Mouse (Mus musculus) adrenal gland, postnatal 14 days (tissue): ENCODE measurements around the gene Prdm15. TPM values are rescaled to one million over a fixed set of nuclear protein-coding genes. Genes with fewer than 3 reads are reported as not detected.

Source experiments
- DNase-seq: peaks from one replicate; pipeline ENCODE4 v3.0.0; 2021; ENCODE audit warnings: mixed read lengths
- long read RNA-seq, 2 experiments: library from polyadenylated mRNA; stranded (forward); transcript quantifications; one replicate each; pipeline ENCODE4 v2.0.0; 2021
- total RNA-seq: library from RNA; stranded (reverse); gene quantifications from 2 replicates; pipeline ENCODE4 v1.2.3, GENCODE M21; 2021

The Prdm15 gene
- total RNA-seq, result 9.7 and 11.5 TPM in 2 replicates
- long read RNA-seq, experiment 1, partial matches to known transcripts, result 0 of 2 reads
- long read RNA-seq, experiment 1, other reads (novel, unspliced or antisense), result 2 of 2 reads
- long read RNA-seq, experiment 2, partial matches to known transcripts, result 0 of 1 reads
- long read RNA-seq, experiment 2, other reads (novel, unspliced or antisense), result 1 of 1 reads

GRCm38 (mm10) chr16:97851741-97852319 is at the start of gene Prdm15:
Gene Prdm15 (minus strand): TSS chr16:97851850.
- DNase-seq, result peak; percentile 93

- DNase-seq, result peak; percentile 72
Measured at GRCm38 (mm10) chr16:97897346-97898024, 45.8 kb upstream of the Prdm15 start.

DNA sequence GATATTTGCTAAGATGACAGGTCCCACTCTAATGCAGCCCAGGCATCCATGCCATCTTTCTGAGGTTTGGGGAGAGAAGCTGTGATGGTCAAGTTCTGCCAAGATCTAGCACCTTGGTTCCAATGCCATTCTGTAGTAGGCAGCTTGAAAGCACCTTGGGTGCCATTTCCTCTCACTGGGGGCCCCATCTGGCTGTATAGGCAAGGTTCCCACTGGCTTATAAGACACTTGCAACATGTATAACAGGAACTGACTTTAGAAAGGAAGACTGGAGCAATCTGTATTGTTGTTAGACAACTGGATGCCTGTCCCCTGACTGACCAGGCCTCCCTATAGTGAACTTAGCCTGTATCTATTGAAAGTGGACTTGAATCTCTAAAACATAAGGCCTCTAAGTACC is 36.1 kb upstream of the Prdm15 start:
- no peak for DNase-seq

GRCm38 (mm10) chr16:97883696-97884095 is 32.0 kb upstream of the Prdm15 start:
- no peak for DNase-seq

DNA sequence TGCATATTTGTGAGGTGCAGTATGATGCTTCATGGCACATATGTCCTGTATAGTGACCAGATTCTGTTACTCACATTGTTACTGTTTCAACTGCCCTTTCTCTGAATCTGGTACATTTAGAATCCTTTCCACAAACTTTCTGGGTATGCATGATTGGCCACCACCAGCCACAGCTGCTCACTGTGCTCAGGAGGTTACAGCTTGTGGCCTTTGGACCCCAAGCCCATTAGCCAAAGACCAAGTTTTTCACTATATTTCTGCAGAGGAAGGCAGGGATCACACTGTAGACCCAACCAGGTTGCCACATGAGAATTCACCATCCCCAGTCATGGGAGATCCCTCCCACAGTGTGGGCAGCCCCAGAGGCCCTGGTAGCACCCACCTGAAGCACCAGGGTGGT is 31.2 kb upstream of the Prdm15 start:
- no peak for DNase-seq

DNA sequence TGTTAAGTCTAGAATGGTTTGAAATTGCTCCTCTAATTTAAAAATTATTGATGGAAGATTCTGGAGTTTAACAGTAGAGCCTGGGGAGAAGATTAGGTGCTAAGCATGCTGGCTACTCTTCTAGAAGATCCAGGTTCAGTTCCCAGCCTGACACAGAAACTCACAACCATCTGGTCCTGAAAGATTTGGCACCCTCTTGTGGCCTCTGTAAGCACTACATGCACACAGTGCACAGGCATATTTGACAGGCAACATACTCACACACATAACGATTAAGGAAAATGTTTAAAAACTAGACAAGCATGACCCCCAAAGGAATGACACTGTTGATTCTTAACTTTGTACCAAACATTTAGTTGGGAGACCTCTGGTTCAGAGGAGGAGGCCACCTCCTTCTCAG is 27.5 kb upstream of the Prdm15 start:
- peak; percentile 65 for DNase-seq

GRCm38 (mm10) chr16:97877502-97877901 is 25.9 kb upstream of the Prdm15 start:
- DNase-seq, result no peak

GRCm38 (mm10) chr16:97875101-97875500 is 23.5 kb upstream of the Prdm15 start:
- no peak for DNase-seq

GRCm38 (mm10) chr16:97874376-97874775 is 22.7 kb upstream of the Prdm15 start:
- DNase-seq, result no peak

DNA sequence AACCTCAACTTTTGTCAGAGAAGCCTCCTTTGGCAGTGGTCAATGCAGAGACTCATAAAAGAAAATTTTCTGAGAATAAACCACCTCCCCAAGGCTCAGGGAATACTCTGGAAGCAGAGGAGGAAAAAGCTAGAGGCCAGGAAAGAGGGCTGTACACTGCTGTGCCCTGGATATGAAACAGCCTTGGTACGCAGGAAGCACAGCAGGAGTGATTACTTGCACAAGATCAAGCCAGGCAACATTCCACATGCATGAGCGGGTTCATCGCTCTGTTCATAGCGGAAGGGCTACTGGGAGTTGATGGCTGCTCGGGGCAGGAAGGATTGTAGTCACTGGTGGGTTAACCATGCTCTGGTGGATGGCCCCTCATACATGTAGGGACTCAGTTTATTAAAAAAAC is 21.0 kb upstream of the Prdm15 start:
- DNase-seq, result no peak

DNA sequence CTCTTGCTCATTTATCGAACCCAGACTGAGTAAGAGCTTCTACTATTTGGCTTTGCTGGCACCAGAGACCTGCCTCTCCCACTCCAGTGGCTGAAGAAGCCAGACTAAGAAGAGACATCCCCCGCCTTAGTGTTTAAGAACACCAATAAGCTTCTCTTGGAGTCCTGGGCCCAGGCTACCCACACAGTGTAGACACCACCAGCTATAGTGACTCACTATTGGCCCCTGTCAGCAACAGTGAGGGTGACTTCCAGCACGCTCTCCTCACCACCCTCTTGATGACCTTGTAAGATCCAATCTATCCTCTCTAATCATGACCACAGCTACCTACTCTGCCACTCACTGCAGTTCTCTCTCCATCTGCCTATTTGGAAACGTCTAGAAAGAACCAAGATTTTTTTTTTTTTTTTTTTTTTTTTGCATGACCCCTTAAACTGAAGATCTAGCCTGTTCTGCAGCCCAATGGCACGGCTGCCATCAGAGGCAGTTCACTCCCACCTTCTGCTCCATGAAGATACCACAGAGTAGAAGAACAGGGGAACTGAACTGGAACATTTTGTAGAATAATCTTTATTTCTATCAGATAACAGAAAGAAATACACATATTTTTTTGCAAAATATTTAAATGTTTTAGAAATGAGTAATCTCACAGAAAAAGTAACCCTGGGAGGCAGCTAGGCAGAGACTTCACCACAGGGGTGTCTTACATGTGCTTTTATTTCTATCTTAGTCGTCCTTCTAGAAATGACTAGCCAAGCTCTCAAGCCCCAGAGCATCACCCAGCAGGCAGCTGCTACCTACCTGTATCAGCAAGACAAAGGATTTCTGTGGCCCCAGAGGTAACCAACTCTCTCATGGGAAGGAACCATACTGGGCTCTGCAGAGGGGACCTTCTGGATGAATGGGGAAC is 17.8 kb upstream of the Prdm15 start:
- no peak for DNase-seq

DNA sequence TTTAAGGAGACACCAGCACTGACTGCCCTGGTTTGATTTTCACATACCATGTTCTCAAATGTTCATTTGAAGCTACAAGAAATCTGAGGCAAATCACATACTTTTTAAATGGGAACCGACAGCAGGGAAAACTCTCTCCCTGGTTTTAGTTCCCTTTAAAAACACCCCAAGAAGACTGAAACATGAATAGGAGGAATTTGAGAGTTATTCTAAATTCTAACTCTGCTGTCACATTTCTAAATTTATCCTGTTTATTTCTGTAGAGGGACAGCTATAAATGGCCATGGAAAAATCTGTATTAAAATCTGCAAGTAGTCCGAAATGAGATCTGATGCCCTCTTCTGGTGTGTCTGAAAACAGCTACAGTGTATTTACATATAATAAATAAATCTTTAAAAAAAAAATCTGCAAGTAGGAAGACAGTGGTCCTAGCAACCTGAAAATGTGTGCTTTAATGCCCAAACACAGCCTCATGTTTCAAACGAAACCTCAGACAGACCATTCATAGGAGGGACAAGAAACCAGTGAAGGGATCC is 12.3 kb upstream of the Prdm15 start:
- DNase-seq, result no peak

GRCm38 (mm10) chr16:97856050-97856449 is 4.4 kb upstream of the Prdm15 start:
- DNase-seq, result no peak

GRCm38 (mm10) chr16:97851061-97851740 is 449 bp downstream of the Prdm15 start:
- DNase-seq, result peak; percentile 95

- DNase-seq, result no peak
Measured at GRCm38 (mm10) chr16:97850667-97851060, 986 bp downstream of the Prdm15 start.

DNA sequence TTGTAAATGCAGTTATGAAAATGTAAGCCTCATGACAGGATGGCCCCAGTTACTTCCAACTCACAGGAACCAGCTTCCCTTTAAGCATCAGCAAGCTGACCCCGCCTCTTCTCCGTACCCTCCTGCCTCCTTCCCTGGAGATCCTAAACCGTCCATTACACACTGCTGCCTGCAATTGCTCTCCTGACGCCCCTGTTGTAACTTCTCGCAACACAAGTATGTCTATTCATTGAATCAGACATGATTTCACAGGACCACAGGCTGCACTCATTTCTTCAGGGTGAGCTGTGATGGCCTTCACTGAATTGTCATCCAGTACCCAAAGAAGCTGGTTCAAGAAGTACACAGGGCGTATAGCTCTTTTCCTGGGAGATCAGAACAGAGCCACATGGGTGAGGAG is 2.8 kb downstream of the Prdm15 start:
- no peak for DNase-seq

GRCm38 (mm10) chr16:97844967-97845937 is 6.4 kb downstream of the Prdm15 start:
- DNase-seq, result peak; percentile 61

- no peak for DNase-seq
Measured at GRCm38 (mm10) chr16:97832154-97832553, 19.5 kb downstream of the Prdm15 start.

DNA sequence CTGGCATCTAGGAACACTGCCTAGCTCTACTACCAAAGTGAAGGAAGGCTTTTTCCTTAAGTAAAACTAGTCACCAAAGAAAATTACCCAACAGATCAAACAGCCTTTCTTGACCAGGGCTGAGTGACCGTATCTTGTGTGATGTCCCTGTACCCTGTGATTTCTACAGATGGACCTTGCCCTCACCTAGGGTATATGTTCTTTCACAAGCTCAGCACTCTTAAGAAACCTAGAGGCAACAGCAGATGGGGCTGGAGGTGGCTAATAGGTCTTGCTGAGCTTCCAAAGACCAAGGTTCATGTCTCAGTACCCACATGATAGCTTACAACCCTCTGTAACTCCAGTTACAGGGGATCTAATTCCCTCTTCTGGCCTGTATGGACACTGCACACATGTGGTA is 23.4 kb downstream of the Prdm15 start:
- no peak for DNase-seq

DNA sequence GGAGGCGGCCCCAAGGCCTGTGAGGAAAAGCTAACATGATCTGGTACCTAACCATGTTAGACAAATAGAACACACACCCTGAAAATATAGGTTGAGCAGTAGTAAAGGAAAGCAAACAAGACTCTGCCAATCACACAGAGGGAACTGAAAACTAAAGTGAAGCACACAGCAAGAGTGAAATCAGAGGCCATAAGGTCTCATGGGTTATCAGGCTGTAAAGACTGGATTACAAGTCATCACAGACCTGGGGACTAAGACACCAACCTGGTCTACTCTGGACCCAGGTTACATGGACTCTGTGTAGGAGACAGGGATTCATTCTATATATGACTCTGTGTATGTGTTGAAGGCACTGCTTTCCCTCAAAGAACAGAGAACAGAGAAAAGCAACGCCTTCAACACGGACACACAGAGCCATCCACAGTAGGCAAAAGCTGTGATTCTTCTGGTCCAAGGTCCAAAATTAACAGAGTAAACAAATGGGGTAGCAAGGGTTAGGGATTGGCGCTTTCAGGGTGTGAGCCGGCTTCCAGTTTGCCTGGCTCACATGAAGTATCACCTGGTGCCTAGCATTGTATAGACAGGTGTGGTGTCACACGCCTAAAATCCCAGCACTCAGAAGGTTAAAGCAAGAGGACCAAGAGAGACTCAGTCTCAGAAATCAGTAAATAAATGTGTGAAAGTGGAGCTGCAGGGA is 28.2 kb downstream of the Prdm15 start:
- DNase-seq, result no peak
